Mouse (Mus musculus) heart, adult 18-20 months (tissue): ENCODE measurements around the gene Adprm. TPM values are rescaled to one million over a fixed set of nuclear protein-coding genes. Genes with fewer than 3 reads are reported as not detected.

Source experiments
- DNase-seq, 2 experiments: peaks; one replicate each; pipeline ENCODE4 v3.0.0; 2021 to 2022; ENCODE audit warnings: mixed read lengths in 1 of 2
- total RNA-seq, 2 experiments: library from RNA; stranded (reverse); gene quantifications; 2 replicates each; pipeline ENCODE4 v1.2.3; 2021

Adprm gene
- total RNA-seq, 2 experiments from 2014 or later = 12.0 to 12.4 TPM

DNA sequence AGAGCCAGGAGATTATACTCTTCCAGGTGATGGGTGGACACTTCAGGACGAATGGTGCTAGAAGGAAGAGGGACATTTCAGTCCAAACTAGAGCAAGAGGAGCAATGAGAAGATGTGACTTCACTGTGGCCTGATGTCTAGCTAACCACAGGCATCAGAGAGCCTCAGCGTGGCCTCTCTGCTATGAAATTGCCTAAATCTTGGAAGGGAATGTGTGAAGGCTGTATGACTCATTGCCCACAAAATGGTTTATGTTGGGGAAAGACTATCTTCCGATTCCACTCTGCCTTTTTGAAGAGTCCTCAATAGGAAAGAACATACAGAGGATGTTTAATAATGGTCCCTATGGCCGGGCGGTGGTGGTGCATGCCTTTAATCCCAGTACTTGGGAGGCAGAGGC, 24.4 kb upstream of the Adprm start:
- no peak for DNase-seq

DNA sequence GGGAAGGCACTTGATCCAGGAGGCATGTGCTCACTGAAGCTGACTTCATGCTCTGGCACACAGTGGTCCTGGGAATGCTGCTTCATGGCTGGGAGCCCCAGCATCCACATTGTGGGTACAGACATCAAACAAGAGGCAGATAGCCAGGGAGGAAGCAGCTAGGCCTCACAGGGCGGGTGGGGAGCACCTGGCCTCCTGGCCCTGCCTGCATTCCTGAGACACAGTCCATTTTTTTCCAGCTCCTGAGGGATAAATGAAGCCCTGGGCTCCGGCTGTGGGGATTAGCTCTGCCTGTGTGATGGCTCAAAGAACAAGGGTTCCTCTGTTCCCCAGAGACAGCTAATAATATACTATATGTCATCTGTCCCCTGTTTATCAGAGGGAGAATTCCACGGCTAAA, 22.6 kb upstream of the Adprm start:
- DNase-seq = no peak

GRCm38 (mm10) chr11:67072615-67073130, 20.3 kb upstream of the Adprm start:
- DNase-seq = no peak

DNA sequence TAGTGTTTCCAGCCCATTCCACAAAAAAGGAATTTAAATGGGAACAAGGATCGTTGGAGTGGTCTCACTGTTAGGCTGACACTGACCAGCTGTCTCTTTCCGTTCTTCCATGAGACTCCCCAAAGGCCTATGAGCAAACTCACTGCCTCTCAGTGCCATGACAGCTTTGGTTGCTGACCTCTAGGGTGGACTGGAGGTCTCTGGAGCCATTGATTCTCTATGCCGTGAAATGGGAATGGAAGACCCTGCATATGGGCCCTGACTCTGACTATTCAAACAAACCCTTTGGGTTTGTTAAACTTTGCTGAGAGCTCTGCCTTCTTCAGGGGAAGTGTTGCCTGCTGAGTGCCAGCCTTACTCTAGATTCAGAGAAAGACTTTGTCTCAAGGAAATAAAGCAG, 15.3 kb upstream of the Adprm start:
- DNase-seq = no peak

GRCm38 (mm10) chr11:67062726-67063125, 10.3 kb upstream of the Adprm start:
- no peak for DNase-seq

GRCm38 (mm10) chr11:67061311-67061710, 8.9 kb upstream of the Adprm start:
- DNase-seq = no peak

- DNase-seq = no peak
Observed at GRCm38 (mm10) chr11:67054754-67055365, 2.5 kb upstream of the Adprm start.

DNA sequence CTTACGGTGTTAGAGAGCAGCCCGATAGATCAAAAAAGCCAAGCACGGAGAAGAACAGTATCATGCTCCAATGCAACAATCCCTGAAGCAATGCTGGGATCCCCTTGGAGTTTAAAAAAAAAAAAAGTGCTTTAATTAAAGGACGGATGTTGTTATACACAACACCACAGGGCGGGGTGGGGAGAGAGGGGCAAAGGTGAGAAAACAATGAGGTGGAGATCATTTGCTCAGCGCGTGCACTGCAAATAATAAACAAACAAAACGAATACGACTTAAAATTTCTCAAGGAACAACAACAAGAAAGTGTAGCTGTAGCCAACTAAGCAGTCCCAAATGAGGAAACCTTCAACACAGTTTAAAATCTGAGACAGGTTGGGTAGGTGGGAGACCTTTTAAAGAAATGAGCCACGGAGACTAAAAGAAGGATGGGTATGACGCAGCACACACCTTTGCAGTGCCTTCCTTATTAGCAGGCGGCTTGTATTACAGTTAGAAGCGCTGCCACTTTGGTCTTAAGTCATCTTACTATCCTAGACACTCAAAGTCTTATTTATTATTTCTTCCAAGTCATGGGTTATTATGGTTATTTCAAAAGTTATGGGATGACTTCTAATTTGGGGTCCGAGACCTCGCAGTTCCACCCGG, 596 bp downstream of the Adprm start:
- peak in 1 of 2 experiments; percentile 2 for DNase-seq

DNA sequence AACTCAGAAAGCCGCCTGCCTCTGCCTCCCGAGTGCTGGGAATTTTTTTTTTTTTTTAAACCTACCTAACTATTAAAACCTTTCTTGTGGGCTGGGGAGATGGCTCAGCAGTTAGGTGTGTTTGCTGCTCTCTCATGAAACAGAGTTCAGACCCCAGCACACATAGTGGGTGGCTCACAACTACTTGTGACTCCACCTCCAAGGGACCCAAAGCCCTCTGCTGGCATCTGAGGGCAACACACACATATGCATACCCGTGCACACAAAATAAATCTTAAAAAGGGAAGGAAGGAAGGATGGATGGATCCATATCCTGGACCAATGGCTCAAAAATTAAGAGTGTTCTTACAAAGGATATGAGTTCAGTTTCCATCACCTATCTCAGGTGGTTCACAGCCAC, 3.1 kb downstream of the Adprm start:
- no peak for DNase-seq

- DNase-seq = no peak
Observed at GRCm38 (mm10) chr11:67048496-67048895, 3.9 kb downstream of the Adprm start.

GRCm38 (mm10) chr11:67047199-67047598, 5.2 kb downstream of the Adprm start:
- no peak for DNase-seq

DNA sequence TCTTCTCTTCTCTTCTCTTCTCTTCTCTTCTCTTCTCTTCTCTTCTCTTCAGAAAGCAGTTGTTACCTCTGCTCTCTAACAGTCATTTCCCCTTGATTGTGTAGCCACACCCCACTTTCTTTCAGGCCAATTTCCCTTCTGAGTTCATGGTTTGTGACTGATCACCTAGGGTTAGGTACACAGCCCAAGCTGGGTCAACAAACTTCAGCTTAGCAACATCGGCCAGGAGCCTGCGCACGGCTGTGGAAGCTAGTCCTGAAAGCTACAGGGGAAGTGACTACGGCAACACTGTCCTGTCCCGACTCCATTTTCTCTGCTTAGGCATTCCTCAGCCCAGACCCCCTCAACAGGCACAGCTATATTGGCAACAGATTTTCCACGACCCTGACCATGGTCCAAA, 7.4 kb downstream of the Adprm start:
- DNase-seq = no peak

DNA sequence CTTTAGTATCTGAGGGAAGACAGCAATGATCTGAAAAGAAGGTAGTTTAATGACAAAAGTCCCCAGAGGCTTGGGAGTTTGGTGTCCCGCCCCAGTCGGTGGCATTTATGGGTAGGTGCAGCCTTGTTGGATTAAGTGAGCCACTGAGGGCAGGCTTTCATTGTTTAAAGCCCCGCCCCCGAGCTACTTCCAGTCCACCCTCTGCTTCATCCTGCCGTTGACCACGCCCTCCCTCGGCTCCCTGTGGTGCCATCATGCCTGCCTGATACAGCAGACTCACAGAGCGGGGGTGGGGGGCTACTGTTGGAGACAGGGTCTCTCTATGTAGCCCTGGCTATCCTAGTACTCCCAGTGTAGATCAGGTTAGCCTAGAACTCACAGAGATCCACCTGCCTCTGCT, 9.4 kb downstream of the Adprm start:
- DNase-seq = no peak

DNA sequence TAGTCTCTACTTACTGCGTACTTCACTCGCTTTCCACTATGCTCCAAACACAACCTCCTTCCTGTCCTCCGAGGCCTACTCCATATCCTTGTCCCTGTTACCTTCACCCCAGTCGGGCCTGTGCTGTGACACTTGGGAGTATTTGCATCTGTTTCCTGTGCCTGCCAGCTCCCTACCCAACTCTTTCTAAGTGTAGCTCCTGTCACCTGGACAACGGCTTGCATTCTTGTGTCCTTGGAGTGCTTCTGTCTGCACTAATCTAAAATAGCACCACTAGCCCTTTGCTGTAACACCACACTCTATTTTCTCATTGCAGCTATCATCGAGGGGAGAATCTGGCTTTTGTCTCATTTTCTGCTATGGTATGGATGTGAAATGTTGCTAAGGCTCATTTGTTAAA, 11.9 kb downstream of the Adprm start:
- peak in 1 of 2 experiments; percentile 33 for DNase-seq

- no peak for DNase-seq
Observed at GRCm38 (mm10) chr11:67039799-67040198, 12.6 kb downstream of the Adprm start.

DNA sequence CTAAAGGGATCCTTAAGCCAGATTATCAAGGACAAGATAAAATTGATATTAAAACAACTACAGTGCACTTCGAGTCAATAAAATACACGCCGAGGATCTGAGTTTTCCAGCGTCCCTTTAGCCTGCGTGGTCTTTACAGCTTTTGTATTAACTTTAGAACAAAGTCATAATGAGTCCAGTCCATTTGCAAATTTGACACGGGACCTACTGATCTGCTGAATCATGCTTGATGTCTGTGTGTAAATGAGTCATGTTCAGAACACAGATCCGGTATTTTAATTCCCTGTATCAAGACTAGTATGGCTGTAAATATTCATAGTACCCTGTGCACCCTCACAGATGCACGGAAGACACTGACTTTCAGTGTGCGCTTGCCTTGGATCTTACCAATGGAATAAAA, 15.5 kb downstream of the Adprm start:
- no peak for DNase-seq

- no peak for DNase-seq
Observed at GRCm38 (mm10) chr11:67036229-67036628, 16.2 kb downstream of the Adprm start.

DNA sequence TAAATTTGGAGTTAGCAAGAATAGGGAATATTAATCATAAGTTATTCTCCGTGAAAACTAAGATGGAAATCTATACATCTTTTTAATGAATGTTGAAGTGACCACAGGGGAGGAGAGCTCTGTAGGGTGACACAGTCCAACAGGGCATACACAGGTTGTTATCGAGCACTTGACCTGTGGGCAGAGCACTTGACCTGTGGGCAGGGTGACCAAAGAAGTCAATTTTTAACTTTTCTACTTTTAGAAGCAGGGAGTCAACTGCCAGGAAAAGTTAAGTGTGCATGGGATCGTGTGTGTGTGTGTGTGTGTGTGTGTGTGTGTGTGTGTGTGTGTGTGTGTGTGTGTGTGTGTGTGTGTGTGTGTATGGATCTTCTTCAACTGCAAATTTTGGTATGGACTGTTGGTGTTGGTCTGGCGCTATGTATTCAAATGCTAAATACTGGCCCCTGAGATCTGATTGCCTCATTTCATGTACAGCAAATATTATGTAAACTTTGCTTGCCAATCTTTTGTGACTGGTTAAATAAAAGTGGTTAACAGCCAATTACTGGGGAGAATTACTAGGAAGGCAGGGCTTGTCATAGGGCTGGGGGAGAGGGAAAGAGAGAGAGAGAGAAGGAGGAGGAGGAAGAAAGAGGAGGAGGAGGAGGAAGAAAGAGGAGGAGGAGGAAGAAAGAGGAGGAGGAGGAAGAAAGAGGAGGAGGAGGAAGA, 17.5 kb downstream of the Adprm start:
- no peak for DNase-seq

DNA sequence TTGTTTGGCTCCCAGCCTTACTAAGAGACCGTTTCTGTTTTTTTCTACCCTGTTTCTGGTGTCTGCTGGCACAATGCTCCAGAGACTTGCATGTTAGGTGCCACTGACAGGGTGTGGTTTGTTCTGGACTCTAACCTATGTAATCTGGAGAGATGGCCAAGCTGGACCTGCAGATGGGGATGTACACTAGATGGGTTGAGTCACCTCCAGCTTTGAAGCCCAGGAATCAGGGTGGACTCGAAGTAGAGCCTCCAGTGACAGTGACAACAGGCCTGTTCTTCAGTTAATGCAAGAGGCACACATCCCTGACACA, 20.8 kb downstream of the Adprm start:
- DNase-seq = no peak

DNA sequence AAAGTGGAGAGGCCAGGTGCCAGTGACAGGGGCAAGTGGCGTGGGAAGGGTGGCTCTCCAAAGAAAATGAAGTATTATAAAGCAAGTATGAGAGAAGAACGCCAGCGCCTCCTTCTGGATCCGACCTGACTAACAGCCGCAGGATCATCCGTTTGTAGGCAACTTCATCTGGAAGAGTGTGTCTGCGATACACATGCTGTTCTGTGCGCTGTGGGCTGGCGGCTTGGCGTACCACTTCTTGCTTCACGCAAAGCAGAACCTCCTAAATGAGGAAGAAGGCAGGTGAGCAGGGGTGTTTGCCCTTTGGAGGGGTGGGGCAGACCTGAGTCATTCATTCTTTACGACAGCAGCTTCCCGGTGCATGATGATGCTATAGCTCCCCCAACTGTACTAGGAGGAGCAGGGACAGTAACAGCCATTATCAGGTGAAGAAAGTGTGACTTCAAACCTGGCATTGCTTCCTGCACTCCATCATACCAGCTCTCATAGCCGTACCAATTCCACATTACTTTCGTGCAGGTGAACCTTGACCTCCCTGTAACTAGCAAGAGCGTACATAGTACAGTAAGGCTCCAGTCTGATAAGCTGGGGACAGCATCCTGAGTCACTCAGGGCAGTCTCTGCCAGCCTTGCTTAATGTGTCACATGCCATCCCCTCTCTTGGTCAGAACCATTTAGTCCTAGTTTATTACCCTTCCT, 21.3 kb downstream of the Adprm start:
- no peak for DNase-seq

DNA sequence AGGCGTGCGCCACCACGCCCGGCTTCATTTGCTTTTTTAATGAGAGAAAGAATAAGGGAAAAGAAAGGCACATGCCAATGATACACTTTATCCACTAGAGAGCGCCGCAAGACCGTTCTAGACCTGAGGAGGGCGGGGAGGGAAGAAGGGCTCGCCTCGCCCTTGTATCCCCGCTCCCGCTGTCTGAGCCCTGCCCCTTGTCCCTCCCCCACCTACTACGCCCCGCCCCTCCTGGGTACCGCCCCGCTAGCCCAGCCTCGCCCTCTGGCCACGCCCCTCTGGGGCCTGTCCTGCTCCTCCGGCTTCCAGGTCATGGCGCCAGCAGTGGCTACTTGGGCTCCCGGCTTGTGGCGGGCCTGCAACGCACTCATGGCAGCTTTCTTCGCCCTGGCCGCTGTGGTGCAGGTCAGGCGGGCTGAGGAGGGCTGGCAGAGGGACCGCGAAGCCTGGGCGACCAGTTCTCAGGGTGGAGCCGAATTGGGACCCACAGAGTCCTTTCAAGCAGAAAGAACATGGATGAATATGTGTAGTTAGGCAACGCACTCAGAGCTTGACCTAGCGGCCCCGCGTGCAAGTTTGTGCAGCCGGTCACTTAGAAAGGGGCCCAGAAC, 27.4 kb downstream of the Adprm start, which contains the start of gene Tmem220:
Tmem220 (plus strand) TSS at position 288 of the 611 bp plus-strand sequence.
- DNase-seq = peak; percentile 95 to 96

- no peak for DNase-seq
Observed at GRCm38 (mm10) chr11:67023802-67024340, 28.5 kb downstream of the Adprm start.
